Mouse (Mus musculus) spleen, adult 2 months (tissue): ENCODE data around the gene Scrg1.

Experiments
- CTCF ChIP-seq: fragments of 200-500 bp; IDR thresholded peaks from 2 replicates; pipeline ENCODE4 v1.5.1; 2011; ENCODE audit warnings: mild to moderate bottlenecking, inconsistent platforms; ENCODE audit not compliant: insufficient read depth, insufficient read length, insufficient replicate concordance; ENCODE audit errors: extremely low read depth
- POLR2A ChIP-seq: fragments of 200-500 bp; IDR thresholded peaks from 2 replicates; pipeline ENCODE4 v1.6.1; 2011; ENCODE audit warnings: low read depth, low read length, inconsistent platforms

DNA sequence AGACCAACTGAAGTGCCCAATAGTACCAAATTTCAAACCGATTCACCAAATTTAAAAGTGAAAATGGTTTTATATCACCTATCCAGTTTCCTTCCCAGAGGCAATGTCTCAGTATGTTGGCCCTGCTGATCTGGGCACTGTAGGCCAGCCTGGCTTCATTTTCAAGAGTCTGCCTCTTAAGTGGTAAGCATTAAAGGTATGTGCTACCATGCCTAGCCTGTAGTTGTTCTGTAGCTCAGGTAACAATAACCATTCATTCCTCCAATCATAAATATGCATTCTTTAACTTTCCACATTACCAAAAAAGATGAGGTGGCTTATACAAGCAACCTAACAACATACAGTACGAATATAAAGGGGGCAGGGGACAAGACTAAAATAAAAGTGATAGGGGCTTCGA, 62.0 kb downstream of the Scrg1 start:
- TF ChIP-seq CTCF = no peak
- no peak for TF ChIP-seq POLR2A
